In genomic region chr13:14177989-14178388, GRCm38 (mm10) we compare ENCODE assay signal across 8 mouse cellular contexts.
A peak's percentile ranks its signal among the peaks of the same experiment; 100 is the strongest.
DNase-seq lines count a peak whose midpoint lies in the region; ATAC-seq and TF ChIP-seq lines count a peak whose summit lies in the region.
"Had no signal": no experiment of that assay in that cellular context is flagged by ENCODE, and none has a peak within 500 bp of the region (broad histone marks: within the 10 kb centered on the region; RNA-seq: fewer than 3 reads in every experiment).

No protein-coding gene starts in this region.

- H3K4me2 ChIP-seq in midbrain, embryonic 16.5 days (ENCODE audit: low read length): no peak overlapping the region
- H3K4me2 ChIP-seq in midbrain, embryonic 15.5 days: no peak overlapping the region
- no peak overlapping the region for H3K4me2 ChIP-seq in stomach, postnatal 0 days (replicated peaks; ENCODE audit: low read depth)
- H3K4me2 ChIP-seq: heart, embryonic 11.5 days had no signal

- no peaks in the 10 kb centered on the region for H3K27me3 ChIP-seq in midbrain, embryonic 16.5 days (ENCODE audit: control insufficient read depth, insufficient read depth, low read depth, low read length)
- no peaks in the 10 kb centered on the region for H3K27me3 ChIP-seq in midbrain, embryonic 15.5 days (replicated peaks)
- no peaks in the 10 kb centered on the region for H3K27me3 ChIP-seq in stomach, postnatal 0 days (ENCODE audit: control insufficient read depth, insufficient read depth, low read length)

- peak; percentile 70 for TF ChIP-seq CTCF in stomach, postnatal 0 days (IDR thresholded peaks at IDR 0.05; ENCODE audit: low read depth)

- H3K4me1 ChIP-seq in midbrain, embryonic 16.5 days (ENCODE audit: control insufficient read depth, insufficient read depth, low read length): no peaks in the 10 kb centered on the region
- H3K4me1 ChIP-seq in midbrain, embryonic 15.5 days: no peaks in the 10 kb centered on the region
- no peaks in the 10 kb centered on the region for H3K4me1 ChIP-seq in stomach, postnatal 0 days (replicated peaks; ENCODE audit: control insufficient read depth, insufficient read depth)

- peak; percentile 22 to 24 for DNase-seq in heart, postnatal 10 days
- no peak for DNase-seq in heart, postnatal 36 days
- peak; percentile 7 for DNase-seq in c-Kit-positive CD71-negative TER-119-negative erythroid progenitor cells, embryonic 14.5 days (ENCODE audit: low read depth)
- no peak for DNase-seq in stomach, postnatal 0 days (ENCODE audit: low spot score)
- no peak for DNase-seq in spleen, postnatal 14 days (ENCODE audit: low spot score in 2 of 2)

- TF ChIP-seq EP300 in stomach, postnatal 0 days (optimal IDR thresholded peaks at IDR 0.05): no peak

- peaks cover 3% of the 10 kb centered on the region for H3K36me3 ChIP-seq in midbrain, embryonic 16.5 days (ENCODE audit: control insufficient read depth, insufficient read depth, low read length)
- no peaks in the 10 kb centered on the region for H3K36me3 ChIP-seq in midbrain, embryonic 15.5 days (replicated peaks)
- no peaks in the 10 kb centered on the region for H3K36me3 ChIP-seq in stomach, postnatal 0 days (ENCODE audit: control insufficient read depth, insufficient read depth, low read length)

- intact Hi-C loops in heart, postnatal 10 days (cut with DNase I): loop anchor here (2.0 to 10.0 kb wide), 2 partner anchors 113 to 171 kb away; partner anchors contain the start of genes Arid4b and Ggps1
- intact Hi-C loops in heart, postnatal 36 days (cut with DNase I): loop anchor here (1.0 to 10.0 kb wide), 4 partner anchors 116 to 437 kb away; partner anchors contain the start of genes Arid4b, Ggps1, Mrpl32 and Psma2

- no peaks in the 10 kb centered on the region for H3K9me3 ChIP-seq in midbrain, embryonic 16.5 days (replicated peaks; ENCODE audit: control insufficient read depth, low read length, poor library complexity, severe bottlenecking)
- no peaks in the 10 kb centered on the region for H3K9me3 ChIP-seq in midbrain, embryonic 15.5 days
- H3K9me3 ChIP-seq in stomach, postnatal 0 days (ENCODE audit: control insufficient read depth, low read length): no peaks in the 10 kb centered on the region

- no peak overlapping the region for H3K27ac ChIP-seq in midbrain, embryonic 16.5 days (ENCODE audit: low read length)
- H3K27ac ChIP-seq in midbrain, embryonic 15.5 days: no peak overlapping the region
- H3K27ac ChIP-seq in stomach, postnatal 0 days (replicated peaks): no peak overlapping the region

- H3K9ac ChIP-seq in midbrain, embryonic 16.5 days (ENCODE audit: low read depth, low read length): no peak overlapping the region
- H3K9ac ChIP-seq in midbrain, embryonic 15.5 days: no peak overlapping the region
- no peak overlapping the region for H3K9ac ChIP-seq in stomach, postnatal 0 days (ENCODE audit: low read length)

- WGBS in midbrain, embryonic 16.5 days: 92% methylated on average over 1 of the region's 1 CpGs
- 95% methylated on average over 1 of the region's 1 CpGs for WGBS in midbrain, embryonic 15.5 days
- 86% methylated on average over 1 of the region's 1 CpGs for WGBS in stomach, postnatal 0 days

- no peak overlapping the region for H3K4me3 ChIP-seq in midbrain, embryonic 16.5 days (ENCODE audit: low read depth, low read length)
- H3K4me3 ChIP-seq in midbrain, embryonic 15.5 days: no peak overlapping the region
- no peak overlapping the region for H3K4me3 ChIP-seq in stomach, postnatal 0 days (ENCODE audit: low read depth, low read length)

- ATAC-seq in midbrain, embryonic 16.5 days: 0 out of 2 replicates have a peak, but pooled peaks have one; percentile 36
- no peak for ATAC-seq in midbrain, embryonic 15.5 days (replicated peaks)
- no peak for ATAC-seq in stomach, postnatal 0 days (ENCODE audit: low FRiP score, low TSS enrichment)

Comparison
In these comparisons a context has a peak if more than half of its experiments do, and no peak if none do; other contexts are left out.
1. DNase-seq: peak in heart, postnatal 10 days (2 of 2) and c-Kit-positive CD71-negative TER-119-negative erythroid progenitor cells, embryonic 14.5 days (single experiment); none in heart, postnatal 36 days (0 of 2), stomach, postnatal 0 days (single experiment) and spleen, postnatal 14 days (0 of 2).